Mouse (Mus musculus): ENCODE data around the gene Nlrp14. TPM values are rescaled to one million over a fixed set of nuclear protein-coding genes. Genes with fewer than 3 reads are reported as not detected.
"Not testable (repeated sequence)": the region's sequence is repeated elsewhere in the genome, so short reads cannot be mapped to it uniquely, and the experiment has no call there.

The Nlrp14 gene
- not detected for total RNA-seq (2021)

- no peak for DNase-seq (ENCODE audit: low spot score in 2 of 2)
- intact Hi-C loops (cut with DNase I), result no loop called here
These were observed at the start of gene Nlrp14 for GRCm38 (mm10) chr7:107166690-107167089. TSS of gene Nlrp14 (plus strand) at chr7:107166990.

GRCm38 (mm10) chr7:107130983-107131382 is 35.8 kb upstream of the Nlrp14 start, which contains the start of gene Olfr715:
TSS of gene Olfr715 (minus strand) at chr7:107131083.
- DNase-seq (ENCODE audit: low spot score in 2 of 2); intact Hi-C loops (cut with DNase I): not testable (repeated sequence)

- intact Hi-C loops (cut with DNase I); DNase-seq (ENCODE audit: low spot score in 2 of 2): not testable (repeated sequence)
These were observed 28.8 kb upstream of the Nlrp14 start, which contains the start of gene Olfr716 for GRCm38 (mm10) chr7:107138027-107138426. TSS of gene Olfr716 (plus strand) at chr7:107138327.

- no peak for DNase-seq (ENCODE audit: low spot score in 2 of 2)
- intact Hi-C loops (cut with DNase I), result no loop called here
These were observed 13.6 kb downstream of the Nlrp14 start for GRCm38 (mm10) chr7:107180406-107180805.

- intact Hi-C loops (cut with DNase I), result no loop called here
- no peak for DNase-seq (ENCODE audit: low spot score in 2 of 2)
These were observed 35.0 kb downstream of the Nlrp14 start for GRCm38 (mm10) chr7:107201817-107202216.

GRCm38 (mm10) chr7:107207843-107208242 is 41.1 kb downstream of the Nlrp14 start:
- intact Hi-C loops (cut with DNase I), result no loop called here
- DNase-seq (ENCODE audit: low spot score in 2 of 2), result no peak

GRCm38 (mm10) chr7:107209204-107209860 is 42.5 kb downstream of the Nlrp14 start, which contains the start of gene Rbmxl2:
TSS of gene Rbmxl2 (plus strand) at chr7:107209445.
- intact Hi-C loops (cut with DNase I), result no loop called here
- DNase-seq (ENCODE audit: low spot score in 2 of 2), result no peak

- intact Hi-C loops (cut with DNase I), result loop anchor here (10.0 kb wide), 1 partner anchor 535 kb away; no protein-coding TSS in a partner anchor
These were observed 43.4 kb downstream of the Nlrp14 start for GRCm38 (mm10) chr7:107210126-107210576.

GRCm38 (mm10) chr7:107215723-107216122 is 48.9 kb downstream of the Nlrp14 start:
- DNase-seq (ENCODE audit: low spot score in 2 of 2), result no peak
- intact Hi-C loops (cut with DNase I), result loop anchor here (10.0 kb wide), 1 partner anchor 529 kb away; no protein-coding TSS in a partner anchor

More at GRCm38 (mm10) chr7:107210126-107210576, 43.4 kb downstream of the Nlrp14 start:
- DNase-seq (ENCODE audit: low spot score in 2 of 2), result no peak

GRCm38 (mm10) chr7:107216845-107217244 is 50.1 kb downstream of the Nlrp14 start:
- no peak for DNase-seq (ENCODE audit: low spot score in 2 of 2)
- intact Hi-C loops (cut with DNase I), result loop anchor here (10.0 kb wide), 1 partner anchor 528 kb away; no protein-coding TSS in a partner anchor

- DNase-seq (ENCODE audit: low spot score in 2 of 2), result no peak
- intact Hi-C loops (cut with DNase I), result loop anchor here (5.0 kb wide), 1 partner anchor 290 kb away; no protein-coding TSS in a partner anchor
These were observed 70.1 kb downstream of the Nlrp14 start for GRCm38 (mm10) chr7:107236854-107237253.

GRCm38 (mm10) chr7:107237498-107237897 is 70.7 kb downstream of the Nlrp14 start:
- DNase-seq (ENCODE audit: low spot score in 2 of 2), result no peak
- intact Hi-C loops (cut with DNase I), result loop anchor here (5.0 kb wide), 1 partner anchor 290 kb away; no protein-coding TSS in a partner anchor

- intact Hi-C loops (cut with DNase I), result no loop called here
- DNase-seq (ENCODE audit: low spot score in 2 of 2), result no peak
These were observed 74.6 kb downstream of the Nlrp14 start for GRCm38 (mm10) chr7:107241371-107241883.

Other genes with a start within 250 kb of the Nlrp14 start
- under 1 TPM in 1 of 2 experiments, not detected in 1; 0.09 TPM for gene Olfr709-ps1, start 234.8 kb upstream of the Nlrp14 start, total RNA-seq (2021)
- not detected for gene Olfr710, start 218.7 kb upstream of the Nlrp14 start, total RNA-seq (2021)
- not detected for gene Olfr6, start 203.1 kb upstream of the Nlrp14 start, total RNA-seq (2021)
- gene Olfr711, start 191.5 kb upstream of the Nlrp14 start, total RNA-seq (2021), result not detected
- not detected for gene Olfr2, start 160.9 kb upstream of the Nlrp14 start, total RNA-seq (2021)
- gene Olfr713, start 135.8 kb upstream of the Nlrp14 start, total RNA-seq (2021), result not detected
- not detected for gene Olfr714, start 96.0 kb upstream of the Nlrp14 start, total RNA-seq (2021)
- not detected for gene Olfr17, start 73.8 kb upstream of the Nlrp14 start, total RNA-seq (2021)
- not detected for gene Olfr715b, start 56.6 kb upstream of the Nlrp14 start, total RNA-seq (2021)
- gene Olfr715, start 35.9 kb upstream of the Nlrp14 start, total RNA-seq (2021), result not detected
- not detected for gene Olfr716, start 28.7 kb upstream of the Nlrp14 start, total RNA-seq (2021)
- not detected for gene Rbmxl2, start 42.5 kb downstream of the Nlrp14 start, total RNA-seq (2021)
- gene Syt9, start 203.7 kb downstream of the Nlrp14 start, total RNA-seq (2021), result 10 to 100 TPM in 1 of 2 experiments, 1 to 10 TPM in 1; 7.4 to 10.2 TPM

All from left cerebral cortex, postnatal 36 days (tissue).